Mouse (Mus musculus) neural tube, postnatal 0 days (tissue): ENCODE measurements around the gene St3gal4. TPM values are rescaled to one million over a fixed set of nuclear protein-coding genes. Genes with fewer than 3 reads are reported as not detected.

Experiments
- polyA plus RNA-seq: library from polyadenylated mRNA; unstranded; fragments of >200 nt; fragmentation: Nextera tagmentation; extraction: Ambion mirVana; gene quantifications from 2 replicates; pipeline ENCODE4 v1.2.1, GENCODE M21; 2015

The St3gal4 gene
- 14.3 and 15.9 TPM in 2 replicates for polyA plus RNA-seq

DNA sequence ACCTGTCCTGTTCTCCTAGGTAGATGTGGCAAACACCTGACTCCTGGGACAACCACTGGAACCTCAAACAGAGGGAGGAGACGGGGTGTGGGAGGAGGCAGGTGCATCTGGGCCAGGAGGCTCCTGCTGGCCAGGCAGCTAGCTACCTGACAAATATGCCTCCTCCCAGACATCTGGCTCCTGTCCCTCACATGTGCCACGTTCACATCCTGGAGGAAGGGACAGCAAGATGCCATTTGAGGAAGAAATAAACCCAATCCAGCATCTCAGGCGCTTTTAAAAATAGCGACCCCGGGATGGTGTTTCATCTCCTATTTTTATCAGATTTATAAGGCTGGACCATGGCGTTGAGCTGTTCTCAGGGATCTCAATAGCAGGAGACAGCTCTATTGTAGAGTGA, at the start of gene St3gal4:
TSS of gene St3gal4 (minus strand) at position 101 of the 400 bp plus-strand sequence.

Other genes with a start within 250 kb of the St3gal4 start
- gene Dcps, start 56.8 kb upstream of the St3gal4 start, polyA plus RNA-seq: 47.2 and 49.0 TPM in 2 replicates
- 64.8 and 76.9 TPM in 2 replicates for gene Srpr, start 80.9 kb upstream of the St3gal4 start, polyA plus RNA-seq
- gene Tirap, start 81.0 kb upstream of the St3gal4 start, polyA plus RNA-seq: 4.0 TPM in 2 replicates
- 36.5 and 39.7 TPM in 2 replicates for gene Foxred1, start 91.8 kb upstream of the St3gal4 start, polyA plus RNA-seq
- 29.5 and 31.4 TPM in 2 replicates for gene Fam118b, start 148.5 kb upstream of the St3gal4 start, polyA plus RNA-seq
- 13.3 and 13.7 TPM in 2 replicates for gene Rpusd4, start 148.6 kb upstream of the St3gal4 start, polyA plus RNA-seq